9 mouse cellular contexts compared by ENCODE assay signal in genomic region chr4:149719686-149720085, GRCm38 (mm10). TPM values are rescaled to one million over a fixed set of nuclear protein-coding genes. Genes with fewer than 3 reads are reported as not detected.
A peak's percentile ranks its signal among the peaks of the same experiment; 100 is the strongest.
DNase-seq lines count a peak whose midpoint lies in the region; ATAC-seq lines count a peak whose summit lies in the region.
"Had no signal": no experiment of that assay in that cellular context is flagged by ENCODE, and none has a peak within 500 bp of the region (broad histone marks: within the 10 kb centered on the region; RNA-seq: fewer than 3 reads in every experiment).

No protein-coding gene starts in this region.

- no peaks in the 10 kb centered on the region for H3K27me3 ChIP-seq in kidney, embryonic 15.5 days
- H3K27me3 ChIP-seq: limb, embryonic 13.5 days had no signal

- H3K9ac ChIP-seq in kidney, embryonic 15.5 days, result no peak overlapping the region
- H3K9ac ChIP-seq: limb, embryonic 13.5 days had no signal

- H3K36me3 ChIP-seq in kidney, embryonic 15.5 days, result peaks cover 97% of the 10 kb centered on the region

- no peaks in the 10 kb centered on the region; the same call in 1 of the 2 replicates for H3K4me1 ChIP-seq in kidney, embryonic 15.5 days
- H3K4me1 ChIP-seq: limb, embryonic 13.5 days had no signal

- no peak overlapping the region for H3K4me2 ChIP-seq in kidney, embryonic 15.5 days
- H3K4me2 ChIP-seq: limb, embryonic 13.5 days had no signal

- no peak overlapping the region for H3K27ac ChIP-seq in kidney, embryonic 15.5 days
- H3K27ac ChIP-seq: limb, embryonic 13.5 days had no signal

- 79% methylated on average over 6 of the region's 6 CpGs for WGBS in kidney, embryonic 15.5 days

- no peak overlapping the region for H3K4me3 ChIP-seq in kidney, embryonic 15.5 days (replicated peaks)
- H3K4me3 ChIP-seq: limb, embryonic 13.5 days had no signal

- DNase-seq in kidney, adult 18-20 months, result peak; percentile 47
- DNase-seq in B cell, adult 2 months, result peak; percentile 53 to 57
- peak; percentile 39 for DNase-seq in NIH3T3 (ENCODE audit: low read depth)
- peak; percentile 74 for DNase-seq in kidney, postnatal 4 days
- no peak for DNase-seq in frontal cortex, postnatal 14 days (ENCODE audit: low spot score in 2 of 2)
- DNase-seq in c-Kit-positive CD71-positive TER-119-positive erythroid progenitor cells, embryonic 14.5 days (ENCODE audit: low spot score), result no peak
- DNase-seq in urinary bladder, adult 2 months (ENCODE audit: low spot score), result no peak

- no peaks in the 10 kb centered on the region for H3K9me3 ChIP-seq in kidney, embryonic 15.5 days (replicated peaks)
- H3K9me3 ChIP-seq: limb, embryonic 13.5 days had no signal

- ATAC-seq in kidney, embryonic 15.5 days (replicated peaks; ENCODE audit: low FRiP score), result no peak

RNA-seq across cellular contexts. Expression of gene Pik3cd, which starts 17.3 kb away (rescaled TPM):
- 4.2 and 4.8 TPM in 2 replicates for polyA plus RNA-seq in kidney, embryonic 15.5 days (2015; fragmentation: Nextera tagmentation; extraction: Ambion mirVana)
- polyA plus RNA-seq in urinary bladder, adult 2 months (2012; rRNA removed), result 5.2 and 8.1 TPM in 2 replicates

RNA-seq across cellular contexts. Expression of gene Tmem201, which starts 18.2 kb away (rescaled TPM):
- polyA plus RNA-seq in kidney, embryonic 15.5 days (2015; fragmentation: Nextera tagmentation; extraction: Ambion mirVana), result 35.4 and 42.2 TPM in 2 replicates
- 21.6 and 24.0 TPM in 2 replicates for polyA plus RNA-seq in urinary bladder, adult 2 months (2012; rRNA removed)

RNA-seq across cellular contexts. Expression of gene Slc25a33, which starts 54.4 kb away (rescaled TPM):
- 14.2 and 16.0 TPM in 2 replicates for polyA plus RNA-seq in kidney, embryonic 15.5 days (2015; fragmentation: Nextera tagmentation; extraction: Ambion mirVana)
- 13.5 and 14.5 TPM in 2 replicates for polyA plus RNA-seq in urinary bladder, adult 2 months (2012; rRNA removed)

Comparison
In these comparisons a context has a peak if more than half of its experiments do, and no peak if none do; other contexts are left out.
1. DNase-seq: peak in kidney, adult 18-20 months (single experiment), B cell, adult 2 months (2 of 2), NIH3T3 (single experiment) and kidney, postnatal 4 days (2 of 2); none in frontal cortex, postnatal 14 days (0 of 2), c-Kit-positive CD71-positive TER-119-positive erythroid progenitor cells, embryonic 14.5 days (single experiment) and urinary bladder, adult 2 months (single experiment).